Mouse (Mus musculus): Measurements from ENCODE around the gene Lax1. TPM values are rescaled to one million over a fixed set of nuclear protein-coding genes. Genes with fewer than 3 reads are reported as not detected.

Gene Lax1
- total and polyA plus RNA-seq, 3 experiments = 0.04 TPM; not detected in 2

DNA sequence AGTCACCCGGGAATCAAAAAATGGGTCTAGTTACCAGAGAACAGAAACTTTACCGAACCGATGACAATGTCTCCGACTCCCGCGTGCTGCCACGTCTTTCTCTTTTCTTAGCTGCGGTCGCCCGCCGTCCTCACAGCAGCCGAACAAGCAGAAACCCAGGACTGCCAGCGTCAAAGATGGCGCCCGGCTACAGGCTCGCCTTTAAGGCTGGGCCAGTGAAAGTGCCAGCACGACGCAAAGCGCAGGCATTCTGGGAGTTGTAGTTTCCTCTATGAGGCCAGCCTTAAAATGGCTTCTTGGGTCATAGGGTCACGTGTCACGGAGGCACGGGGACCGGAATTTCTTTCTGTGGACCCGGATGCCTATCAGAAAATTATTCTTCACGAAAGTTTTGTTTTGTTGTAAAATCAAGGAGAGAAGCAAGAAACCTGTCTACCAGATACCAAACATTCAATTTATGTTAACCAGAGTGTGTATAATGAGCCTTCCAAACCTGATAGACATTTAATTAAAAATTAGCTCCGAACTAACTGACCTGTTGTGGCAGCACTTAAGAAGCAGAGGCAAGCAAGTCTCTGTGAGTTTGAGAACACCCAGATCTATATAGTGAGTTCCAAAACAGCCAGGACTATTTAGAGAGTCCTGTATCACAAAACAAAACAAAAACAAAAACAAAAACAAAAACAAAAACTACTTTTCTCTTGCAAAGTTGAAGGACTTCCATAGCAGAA, 28.5 kb downstream of the Lax1 start, which contains the start of gene Gm38394 (continued):
- TF ChIP-seq MXI1 (IDR thresholded peaks at IDR 0.05; ENCODE audit: low read depth, low read length) = peak; percentile 91
- peak; percentile 98 for TF ChIP-seq USF1 (IDR thresholded peaks at IDR 0.05; ENCODE audit: low read depth, low read length)
- no peak for TF ChIP-seq JUND (IDR thresholded peaks at IDR 0.05; ENCODE audit: low read depth, low read length)
- no peak for TF ChIP-seq MAFK (IDR thresholded peaks at IDR 0.05; ENCODE audit: borderline replicate concordance, low read depth, low read length)
- TF ChIP-seq CHD2 (IDR thresholded peaks at IDR 0.05; ENCODE audit: low read length) = no peak
- TF ChIP-seq NELFE (IDR thresholded peaks at IDR 0.05; ENCODE audit: low read depth, low read length) = peak; percentile 76
- TF ChIP-seq ZKSCAN1 (IDR thresholded peaks at IDR 0.05; ENCODE audit: low read depth, low read length) = no peak

- DNase-seq (ENCODE audit: low read depth, low spot score) = peak; percentile 67
- H3K79me2 ChIP-seq (ENCODE audit: control insufficient read depth, insufficient read depth, low read length, poor library complexity) = peaks cover 43% of the 10 kb centered on the region
- peaks cover 5 to 37% of the 10 kb centered on the region in 2 experiments; a peak in 3 of 4 replicates for H3K36me3 ChIP-seq (ENCODE audit: control insufficient read depth in 1 of 2, insufficient read depth in 2 of 2, low read length in 2 of 2)
- TF ChIP-seq USF1 (IDR thresholded peaks at IDR 0.05; ENCODE audit: low read depth, low read length) = no peak
- TF ChIP-seq ELF1 (IDR thresholded peaks at IDR 0.05; ENCODE audit: low read depth, low read length) = peak; percentile 59; the same call in 1 of the 2 replicates
- no peaks in the 10 kb centered on the region for H3K9me3 ChIP-seq (replicated peaks; ENCODE audit: insufficient read depth, low read length)
- peak within 1 kb of the TSS; percentile 88 to 100 for H3K4me3 ChIP-seq (ENCODE audit: control insufficient read depth in 1 of 2, insufficient read depth in 1 of 2, low read depth in 2 of 2, low read length in 2 of 2)
- peaks cover 3 to 22% of the 10 kb centered on the region in 2 experiments; a peak in 3 of 4 replicates for H3K4me1 ChIP-seq (ENCODE audit: control insufficient read depth in 1 of 2, insufficient read depth in 2 of 2, low read length in 2 of 2)
- no peaks in the 10 kb centered on the region for H3K27me3 ChIP-seq (ENCODE audit: control insufficient read depth in 1 of 2, insufficient read depth in 2 of 2, low read length in 2 of 2)
- peak within 1 kb of the TSS; percentile 100 for H3K9ac ChIP-seq (ENCODE audit: control insufficient read depth, low read depth, low read length, poor library complexity, severe bottlenecking)
- peak within 1 kb of the TSS; percentile 92 for H3K27ac ChIP-seq (ENCODE audit: control insufficient read depth, low read depth, low read length)
These were observed 29.3 kb downstream of the Lax1 start, which contains the start of gene Zbed6 for GRCm38 (mm10) chr1:133660466-133661202. Gene Zbed6 (minus strand): TSS chr1:133660885.

GRCm38 (mm10) chr1:133658878-133659277, 31.0 kb downstream of the Lax1 start:
- Histone ChIP-seq H3K9me3 (replicated peaks; ENCODE audit: insufficient read depth, low read length) (no peaks in the 10 kb centered on the region), H3K4me1 (ENCODE audit: control insufficient read depth in 1 of 2, insufficient read depth in 2 of 2, low read length in 2 of 2) (peaks cover 3 to 24% of the 10 kb centered on the region in 2 experiments), H3K9ac (ENCODE audit: control insufficient read depth, low read depth, low read length, poor library complexity, severe bottlenecking) (no peak overlapping the region), H3K4me3 (ENCODE audit: control insufficient read depth in 1 of 2, insufficient read depth in 1 of 2, low read depth in 2 of 2, low read length in 2 of 2) (no peak overlapping the region), H3K27me3 (ENCODE audit: control insufficient read depth in 1 of 2, insufficient read depth in 2 of 2, low read length in 2 of 2) (no peaks in the 10 kb centered on the region), H3K27ac (ENCODE audit: control insufficient read depth, low read depth, low read length) (no peak overlapping the region), H3K36me3 (ENCODE audit: control insufficient read depth in 1 of 2, insufficient read depth in 2 of 2, low read length in 2 of 2) (peaks cover 8 to 38% of the 10 kb centered on the region in 2 experiments), H3K79me2 (ENCODE audit: control insufficient read depth, insufficient read depth, low read length, poor library complexity) (peaks cover 51% of the 10 kb centered on the region)
- TF ChIP-seq MAZ (IDR thresholded peaks at IDR 0.05; ENCODE audit: low read depth, low read length) (no peak), RCOR1 (IDR thresholded peaks at IDR 0.05; ENCODE audit: low read depth, low read length) (no peak), MAX (IDR thresholded peaks at IDR 0.05; ENCODE audit: low read length) (no peak), HCFC1 (IDR thresholded peaks at IDR 0.05; ENCODE audit: low read depth, low read length) (no peak), RAD21 (IDR thresholded peaks at IDR 0.05; ENCODE audit: low read depth, low read length) (no peak), MAFK (IDR thresholded peaks at IDR 0.05; ENCODE audit: borderline replicate concordance, low read depth, low read length) (no peak), BHLHE40 (IDR thresholded peaks at IDR 0.05; ENCODE audit: borderline replicate concordance, low read depth, low read length) (no peak), UBTF (IDR thresholded peaks at IDR 0.05; ENCODE audit: borderline replicate concordance, insufficient read depth, low read depth, low read length) (no peak), ZMIZ1 (IDR thresholded peaks at IDR 0.05; ENCODE audit: low read depth, low read length) (no peak), EP300 (IDR thresholded peaks at IDR 0.05; ENCODE audit: low read depth in 1 of 2, low read length in 2 of 2) (no peak), ELF1 (IDR thresholded peaks at IDR 0.05; ENCODE audit: low read depth, low read length) (no peak), CHD1 (IDR thresholded peaks at IDR 0.05; ENCODE audit: low read depth, low read length) (no peak), ETS1 (IDR thresholded peaks at IDR 0.05; ENCODE audit: low read depth, low read length) (no peak), TBP (IDR thresholded peaks at IDR 0.05; ENCODE audit: low read depth, low read length) (no peak), USF1 (IDR thresholded peaks at IDR 0.05; ENCODE audit: low read depth, low read length) (no peak), SMC3 (IDR thresholded peaks at IDR 0.05; ENCODE audit: low read depth, low read length) (no peak)
- DNase-seq (ENCODE audit: low read depth, low spot score) = no peak
